Mouse (Mus musculus) layer of hippocampus, postnatal 14 days (tissue): ENCODE data around the gene Serpinb9b. TPM values are rescaled to one million over a fixed set of nuclear protein-coding genes. Genes with fewer than 3 reads are reported as not detected.

Source experiments
- total RNA-seq, 2 experiments: library from RNA; stranded (reverse); gene quantifications; 2 replicates each; pipeline ENCODE4 v1.2.3; 2021

The Serpinb9b gene
- total RNA-seq, 2 experiments from 2014 or later, result not detected

Other genes starting within 250 kb of the Serpinb9b start
- under 1 TPM; 0.62 to 0.64 TPM for gene Mylk4, start 243.5 kb upstream of the Serpinb9b start, total RNA-seq
- gene Wrnip1, start 225.4 kb upstream of the Serpinb9b start, total RNA-seq, result 10 to 100 TPM; 53.5 to 54.8 TPM
- gene D930007J09Rik, start 224.6 kb upstream of the Serpinb9b start, total RNA-seq, result 1 to 10 TPM; 1.2 to 2.4 TPM
- 1 to 10 TPM in 1 of 2 experiments, under 1 TPM in 1; 0.55 to 1.5 TPM for gene Serpinb1a, start 176.2 kb upstream of the Serpinb9b start, total RNA-seq
- gene Serpinb1c, start 129.2 kb upstream of the Serpinb9b start, total RNA-seq, result under 1 TPM in 1 of 2 experiments, not detected in 1; 0.35 TPM
- 1 to 10 TPM; 2.0 to 3.6 TPM for gene Serpinb6b, start 62.2 kb upstream of the Serpinb9b start, total RNA-seq
- 1 to 10 TPM; 5.4 to 6.5 TPM for gene Serpinb9, start 24.2 kb upstream of the Serpinb9b start, total RNA-seq
- 1 to 10 TPM; 1.5 to 2.5 TPM for gene Serpinb1b, start 51.2 kb downstream of the Serpinb9b start, total RNA-seq
- not detected for gene Serpinb9c, start 132.3 kb downstream of the Serpinb9b start, total RNA-seq
- not detected for gene Serpinb9d, start 165.5 kb downstream of the Serpinb9b start, total RNA-seq
- not detected for gene Serpinb9e, start 222.2 kb downstream of the Serpinb9b start, total RNA-seq